Mouse (Mus musculus) heart, adult 2 months (tissue): ENCODE data around the gene Slc22a15. TPM values are rescaled to one million over a fixed set of nuclear protein-coding genes. Genes with fewer than 3 reads are reported as not detected.

Experiments
- DNase-seq, 2 experiments: peaks; one replicate each; pipeline ENCODE4 v3.0.0; 2021
- H3K27ac ChIP-seq: fragments of 200-600 bp; 2 replicates; pipeline ENCODE4 v1.8.1; 2022
- H3K27me3 ChIP-seq: fragments of 200-500 bp; 2 replicates; pipeline ENCODE4 v1.6.1; 2012; ENCODE audit warnings: mild to moderate bottlenecking, low read length, inconsistent platforms, mixed read lengths; ENCODE audit not compliant: control insufficient read depth, insufficient read depth
- H3K36me3 ChIP-seq: fragments of 200-500 bp; 2 replicates; pipeline ENCODE4 v1.6.1; 2012; ENCODE audit warnings: low read length, inconsistent platforms; ENCODE audit not compliant: control insufficient read depth, insufficient read depth
- H3K4me1 ChIP-seq: fragments of 200-500 bp; 2 replicates; pipeline ENCODE4 v1.6.1; 2011; ENCODE audit warnings: low read length; ENCODE audit not compliant: control insufficient read depth, insufficient read depth
- H3K4me3 ChIP-seq: fragments of 200-600 bp; 2 replicates; pipeline ENCODE4 v1.8.1; 2022
- H3K79me2 ChIP-seq: fragments of 200-500 bp; replicated peaks from 2 replicates; pipeline ENCODE4 v1.6.1; 2012; ENCODE audit warnings: mild to moderate bottlenecking, inconsistent platforms, low read length, moderate library complexity, mixed read lengths; ENCODE audit not compliant: control insufficient read depth, insufficient read depth
- H3K9ac ChIP-seq: fragments of 200-500 bp; 2 replicates; pipeline ENCODE4 v1.6.1; 2012; ENCODE audit warnings: low read depth, mild to moderate bottlenecking, control low read depth, inconsistent platforms, low read length, mixed read lengths
- CTCF ChIP-seq: fragments of 200-600 bp; IDR thresholded peaks from 2 replicates; pipeline ENCODE4 v1.8.1; 2022; ENCODE audit warnings: antibody characterized with exemption, mild to moderate bottlenecking, moderate library complexity
- EP300 ChIP-seq: fragments of 200-500 bp; IDR thresholded peaks from 2 replicates; pipeline ENCODE4 v1.6.1; 2011; ENCODE audit warnings: low read depth, low read length, control low read depth; ENCODE audit not compliant: insufficient read depth
- POLR2A ChIP-seq: fragments of 200-500 bp; IDR thresholded peaks from 2 replicates; pipeline ENCODE4 v1.6.1; 2011; ENCODE audit warnings: mild to moderate bottlenecking, low read depth, low read length, control low read depth; ENCODE audit not compliant: insufficient read depth
- WGBS: fragments of 180-500 bp; shearing (Covaris S2); methylation state at CpG from one replicate; pipeline ENCODE4 v1.1.7; 2018; 5-methylcytosine and 5-hydroxymethylcytosine counted together
- intact Hi-C: fragments of 180-260 bp; cut with DNase I; formaldehyde crosslinking; loops from one replicate; pipeline ENCODE4 v1.15.1; 2025
- polyA plus RNA-seq: library from polyadenylated mRNA; depleted of rRNA; stranded (reverse); fragments of >200 nt; gene quantifications from 2 replicates; pipeline ENCODE4 v1.2.3, GENCODE M21; 2012
- total RNA-seq, 2 experiments: library from RNA; stranded (reverse); gene quantifications; 2 replicates each; pipeline ENCODE4 v1.2.3; 2021

The Slc22a15 gene
- total and polyA plus RNA-seq, 3 experiments = 1.8 to 2.4 (median 1.9) TPM

GRCm38 (mm10) chr3:101836971-101837370 is 87.3 kb downstream of the Slc22a15 start:
- Histone ChIP-seq H3K79me2 (no peaks in the 10 kb centered on the region), H3K9ac (no peak overlapping the region), H3K4me1 (no peaks in the 10 kb centered on the region), H3K27me3 (no peaks in the 10 kb centered on the region), H3K4me3 (no peak overlapping the region), H3K27ac (no peak overlapping the region), H3K36me3 (no peaks in the 10 kb centered on the region)
- WGBS = 87% methylated on average over 3 of the region's 3 CpGs
- DNase-seq = no peak
- TF ChIP-seq POLR2A (no peak), CTCF (no peak), EP300 (no peak)
- intact Hi-C loops = no loop called here

GRCm38 (mm10) chr3:101836532-101836931 is 87.7 kb downstream of the Slc22a15 start:
- Histone ChIP-seq H3K4me3 (no peak overlapping the region), H3K9ac (0 out of 2 replicates have a peak overlapping the region, but pooled peaks have one; percentile 10), H3K27ac (no peak overlapping the region), H3K79me2 (no peaks in the 10 kb centered on the region), H3K27me3 (no peaks in the 10 kb centered on the region), H3K36me3 (no peaks in the 10 kb centered on the region), H3K4me1 (no peaks in the 10 kb centered on the region)
- no peak for DNase-seq
- intact Hi-C loops = no loop called here
- WGBS = 74% methylated on average over 5 of the region's 5 CpGs
- TF ChIP-seq POLR2A (no peak), EP300 (no peak), CTCF (no peak)

- Histone ChIP-seq H3K79me2 (no peaks in the 10 kb centered on the region), H3K36me3 (no peaks in the 10 kb centered on the region), H3K4me3 (no peak overlapping the region), H3K27ac (no peak overlapping the region), H3K4me1 (no peaks in the 10 kb centered on the region), H3K9ac (no peak overlapping the region), H3K27me3 (no peaks in the 10 kb centered on the region)
- peak; percentile 69 to 80 for DNase-seq
- no peak for TF ChIP-seq EP300
- no peak for TF ChIP-seq POLR2A
- no peak for TF ChIP-seq CTCF
- 6% methylated on average over 8 of the region's 8 CpGs for WGBS
- intact Hi-C loops = no loop called here
Measured at GRCm38 (mm10) chr3:101836045-101836444, 88.2 kb downstream of the Slc22a15 start.

GRCm38 (mm10) chr3:101831189-101831858 is 92.9 kb downstream of the Slc22a15 start:
- no peaks in the 10 kb centered on the region for H3K27me3 ChIP-seq
- no peaks in the 10 kb centered on the region for H3K36me3 ChIP-seq
- no peak overlapping the region for H3K27ac ChIP-seq
- no peak overlapping the region for H3K9ac ChIP-seq
- H3K4me3 ChIP-seq = no peak overlapping the region
- intact Hi-C loops = no loop called here
- no peaks in the 10 kb centered on the region for H3K4me1 ChIP-seq
- H3K79me2 ChIP-seq = no peaks in the 10 kb centered on the region
- WGBS = 58% methylated on average over 10 of the region's 10 CpGs
- TF ChIP-seq CTCF (no peak), POLR2A (no peak), EP300 (no peak)
- no peak for DNase-seq

- intact Hi-C loops = no loop called here
- Histone ChIP-seq H3K9ac (no peak overlapping the region), H3K4me1 (no peaks in the 10 kb centered on the region), H3K4me3 (no peak overlapping the region), H3K27me3 (no peaks in the 10 kb centered on the region), H3K27ac (no peak overlapping the region), H3K36me3 (no peaks in the 10 kb centered on the region), H3K79me2 (no peaks in the 10 kb centered on the region)
- TF ChIP-seq EP300 (no peak), CTCF (no peak), POLR2A (no peak)
- no peak for DNase-seq
- 72% methylated on average over 10 of the region's 10 CpGs for WGBS
Measured at GRCm38 (mm10) chr3:101829881-101830616, 94.2 kb downstream of the Slc22a15 start.

- WGBS = 60% methylated on average over 3 of the region's 3 CpGs
Measured at GRCm38 (mm10) chr3:101828595-101828994, 95.7 kb downstream of the Slc22a15 start.

More at GRCm38 (mm10) chr3:101828595-101828994, 95.7 kb downstream of the Slc22a15 start:
- no peak overlapping the region for H3K27ac ChIP-seq
- H3K79me2 ChIP-seq = no peaks in the 10 kb centered on the region
- H3K36me3 ChIP-seq = no peaks in the 10 kb centered on the region
- H3K4me3 ChIP-seq = no peak overlapping the region
- no peak for DNase-seq
- H3K27me3 ChIP-seq = no peaks in the 10 kb centered on the region
- H3K4me1 ChIP-seq = no peaks in the 10 kb centered on the region
- intact Hi-C loops = no loop called here
- H3K9ac ChIP-seq = no peak overlapping the region
- TF ChIP-seq CTCF (no peak), EP300 (no peak), POLR2A (no peak)
